Mouse (Mus musculus) macrophage (primary cell): ENCODE results near the gene Asic3. TPM values are rescaled to one million over a fixed set of nuclear protein-coding genes. Genes with fewer than 3 reads are reported as not detected.
A peak's percentile ranks its signal among the peaks of the same experiment; 100 is the strongest.

Source experiments
- H3K27ac ChIP-seq: fragments of 350-480 bp; formaldehyde crosslinking; 2 replicates; pipeline ENCODE4 v1.9.0; 2021
- H3K36me3 ChIP-seq: fragments of 350-480 bp; formaldehyde crosslinking; 2 replicates; pipeline ENCODE4 v1.9.0; 2021; ENCODE audit errors: inconsistent target
- H3K4me3 ChIP-seq: fragments of 350-480 bp; formaldehyde crosslinking; 2 replicates; pipeline ENCODE4 v1.9.0; 2021; ENCODE audit errors: inconsistent target
- H3K79me2 ChIP-seq: fragments of 350-480 bp; formaldehyde crosslinking; 2 replicates; pipeline ENCODE4 v1.9.0; 2021; ENCODE audit errors: inconsistent target
- WGBS: methylation state at CpG from one replicate; pipeline ENCODE4 v1.1.7; 2026; ENCODE audit warnings: inconsistent platforms; ENCODE audit not compliant: missing documents; 5-methylcytosine and 5-hydroxymethylcytosine counted together
- polyA plus RNA-seq: library from polyadenylated mRNA; stranded (reverse); fragments of 250-400 nt; gene quantifications from 3 replicates; pipeline ENCODE4 v1.2.4, GENCODE M21; 2018; ENCODE audit warnings: inconsistent platforms

Gene Asic3
- polyA plus RNA-seq, 1 experiment from 2014 or later: not detected

DNA sequence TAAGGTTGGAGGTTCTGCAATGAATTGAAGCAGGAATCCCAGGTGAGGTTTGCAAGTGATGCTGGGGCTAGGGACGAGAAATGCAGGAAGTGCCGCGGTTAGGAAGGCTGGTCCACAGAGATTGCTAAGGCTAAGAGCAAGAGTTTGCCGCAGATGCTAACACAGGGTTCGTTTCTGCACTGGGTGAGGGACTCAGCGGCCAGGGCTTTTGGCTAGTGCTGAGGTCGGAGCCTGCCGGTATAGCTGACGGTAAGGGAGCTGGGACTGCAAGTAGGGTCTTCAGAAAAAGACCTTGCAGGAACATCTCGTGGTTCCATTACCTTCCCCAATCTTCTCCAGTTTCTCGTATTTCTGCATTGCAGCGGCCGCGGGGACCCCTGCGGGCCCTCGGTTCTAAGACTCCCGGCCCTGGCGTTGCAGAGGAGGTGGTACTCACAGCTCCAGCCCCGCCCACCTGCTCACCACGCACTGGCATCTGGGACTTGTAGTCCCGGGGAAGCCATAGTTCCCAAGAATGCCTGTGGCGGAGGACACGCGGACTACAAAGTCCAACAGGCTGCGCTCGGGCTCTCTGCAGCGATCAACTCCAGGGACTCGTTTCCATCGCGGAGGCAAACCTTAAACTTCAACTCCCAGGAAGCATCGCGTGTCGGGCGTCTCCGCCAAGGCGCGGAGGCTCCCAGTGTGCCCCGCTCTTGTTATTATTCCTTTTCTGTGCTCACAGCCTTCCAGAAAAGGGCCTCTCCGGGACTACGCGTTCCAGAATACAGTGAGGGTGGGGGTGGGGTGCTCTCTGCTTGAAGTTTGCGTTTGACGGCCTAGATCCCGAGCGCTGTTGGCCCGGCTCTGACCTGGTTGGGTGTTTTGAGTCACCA is 10.2 kb downstream of the Asic3 start, which contains the start of the genes Cdk5 and Slc4a2:
TSS of gene Cdk5 (minus strand) at position 402 of the 875 bp plus-strand sequence.
TSS of gene Slc4a2 (plus strand) at position 709 of the 875 bp plus-strand sequence.
- H3K4me3 ChIP-seq: peak within 1 kb of the TSS; percentile 85
- under 1% methylated on average over 46 of the region's 46 CpGs for WGBS
- H3K36me3 ChIP-seq: peaks cover 28% of the 10 kb centered on the region; the same call in 1 of the 2 replicates
- H3K27ac ChIP-seq: peak within 1 kb of the TSS; percentile 94
- H3K79me2 ChIP-seq: peaks cover 31% of the 10 kb centered on the region

DNA sequence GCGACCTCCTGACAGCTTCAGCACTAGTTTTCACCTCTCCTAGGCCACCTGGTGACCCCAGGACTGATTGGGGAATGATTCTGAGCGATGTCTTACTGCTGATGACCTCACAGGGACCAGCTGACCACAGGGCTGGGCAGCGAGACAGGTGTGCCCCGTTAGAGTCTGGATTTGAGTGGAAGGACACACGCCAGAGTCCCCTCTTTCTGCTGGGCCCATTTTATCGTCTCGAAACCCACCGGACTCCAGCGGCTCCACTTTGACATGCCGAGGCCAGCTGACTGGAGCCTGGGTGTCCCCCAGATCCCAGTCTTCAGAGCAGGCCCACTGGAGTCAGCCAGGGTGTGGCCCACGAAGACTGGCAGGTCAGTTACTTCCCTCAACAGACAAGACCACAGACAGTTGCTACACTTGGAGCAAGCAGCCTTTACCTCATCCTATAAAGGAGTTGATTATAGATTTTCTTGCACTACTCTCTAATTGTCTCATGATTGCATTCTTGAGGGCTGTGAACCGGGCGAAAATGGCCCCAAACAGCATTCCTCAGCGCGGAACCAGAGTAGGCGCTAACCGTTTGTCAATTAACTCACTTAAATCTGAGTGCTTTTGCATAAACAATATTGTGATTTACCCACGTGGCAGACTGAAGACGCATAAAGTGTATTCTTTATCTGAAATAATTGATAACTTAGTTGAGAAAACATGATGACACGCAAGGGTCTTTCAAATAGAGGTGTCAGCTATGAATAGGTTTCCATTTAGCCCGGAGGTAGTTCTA is 11.0 kb downstream of the Asic3 start:
- Histone ChIP-seq H3K36me3 (peaks cover 23% of the 10 kb centered on the region; the same call in 1 of the 2 replicates), H3K79me2 (peaks cover 32% of the 10 kb centered on the region), H3K27ac (peak overlapping the region; percentile 94), H3K4me3 (peak overlapping the region; percentile 85)
- 10% methylated on average over 21 of the region's 21 CpGs for WGBS

DNA sequence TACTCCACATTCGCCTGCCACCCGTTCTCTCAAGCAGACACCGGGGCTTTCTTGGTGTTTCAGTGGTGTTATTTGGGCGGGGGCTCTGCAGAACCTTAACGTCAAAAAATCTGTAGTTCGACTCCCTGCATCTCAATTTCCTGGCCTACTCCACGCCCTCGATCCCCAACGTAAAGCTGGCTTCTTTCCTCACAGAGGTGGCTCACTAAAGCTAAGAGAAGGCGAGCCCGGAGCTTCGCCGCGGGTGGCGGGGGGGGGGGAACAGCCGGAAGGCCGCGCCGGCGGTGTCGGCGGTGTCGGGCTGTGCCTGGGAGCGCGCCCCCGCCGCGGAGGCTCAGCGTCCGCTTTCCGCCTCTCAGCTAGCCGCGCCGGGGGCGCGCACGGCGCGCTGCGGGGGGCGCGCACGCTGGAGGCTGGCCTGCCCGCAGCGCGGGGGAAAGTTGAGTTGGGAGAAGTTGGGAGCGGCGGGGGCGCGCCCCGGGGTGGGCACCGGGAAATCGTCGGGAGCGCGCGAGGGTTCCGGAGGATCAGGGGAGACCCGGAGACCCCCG is 11.7 kb downstream of the Asic3 start:
- H3K36me3 ChIP-seq: peaks cover 23% of the 10 kb centered on the region
- H3K27ac ChIP-seq: peak overlapping the region; percentile 94
- peak overlapping the region; percentile 87 for H3K4me3 ChIP-seq
- 2% methylated on average over 34 of the region's 60 CpGs for WGBS
- peaks cover 32% of the 10 kb centered on the region for H3K79me2 ChIP-seq

DNA sequence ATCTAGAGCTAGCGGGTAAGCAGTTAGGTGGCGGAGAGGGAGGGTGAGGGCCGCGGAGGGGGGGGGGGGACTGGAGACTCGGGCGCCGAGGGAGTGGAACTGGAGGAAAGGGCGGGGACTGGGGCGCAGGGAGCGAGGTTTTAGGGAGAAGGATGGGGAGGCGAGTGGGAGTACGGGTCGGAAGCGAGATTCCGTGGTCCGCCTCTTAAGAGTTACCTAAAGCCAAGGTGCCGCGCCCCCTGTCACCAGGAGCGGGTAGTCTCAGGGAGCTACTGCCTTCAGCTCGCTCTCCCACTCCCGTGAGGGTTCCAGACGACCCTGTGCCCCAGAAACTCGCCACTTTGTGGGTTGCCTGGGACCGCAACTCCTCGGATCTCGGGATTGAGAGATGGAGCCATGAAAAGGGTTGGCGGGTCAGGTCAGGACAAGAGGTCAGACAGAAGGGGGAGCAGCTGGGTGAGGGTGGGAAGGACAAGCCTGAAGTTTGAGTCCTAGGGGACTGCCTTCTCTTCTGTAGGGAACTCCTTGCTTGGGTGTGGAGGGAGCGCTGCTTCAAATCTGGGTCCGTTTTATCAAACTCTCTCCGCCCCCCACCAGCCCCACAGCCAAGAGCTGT is 12.3 kb downstream of the Asic3 start:
- WGBS: 2% methylated on average over 27 of the region's 30 CpGs
- peak overlapping the region; percentile 87 for H3K4me3 ChIP-seq
- peaks cover 24% of the 10 kb centered on the region for H3K36me3 ChIP-seq
- peak overlapping the region; percentile 59 for H3K27ac ChIP-seq
- H3K79me2 ChIP-seq: peaks cover 32% of the 10 kb centered on the region

DNA sequence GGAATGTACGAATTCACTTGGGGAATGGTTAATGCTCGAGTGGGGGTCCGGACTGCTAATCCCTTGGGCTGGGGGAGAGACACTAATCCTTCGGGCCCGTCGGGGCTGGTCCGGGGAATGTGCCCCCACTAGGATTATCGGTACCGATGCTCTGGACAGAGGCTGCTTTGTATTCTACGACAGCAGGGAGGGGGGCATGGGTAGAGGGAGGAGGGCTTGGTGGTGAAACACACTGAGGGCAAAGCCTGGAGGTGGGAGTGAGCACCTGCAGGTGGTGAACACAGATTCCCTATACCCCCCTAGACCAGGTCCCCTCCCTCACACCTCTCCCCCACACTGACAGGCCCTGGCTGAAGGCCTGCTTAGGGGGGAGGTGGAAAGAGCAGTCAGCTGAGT is 12.8 kb downstream of the Asic3 start:
- Histone ChIP-seq H3K27ac (peak overlapping the region; percentile 59), H3K4me3 (peak overlapping the region; percentile 87), H3K36me3 (peaks cover 24% of the 10 kb centered on the region), H3K79me2 (peaks cover 32% of the 10 kb centered on the region)
- WGBS: 20% methylated on average over 10 of the region's 10 CpGs

DNA sequence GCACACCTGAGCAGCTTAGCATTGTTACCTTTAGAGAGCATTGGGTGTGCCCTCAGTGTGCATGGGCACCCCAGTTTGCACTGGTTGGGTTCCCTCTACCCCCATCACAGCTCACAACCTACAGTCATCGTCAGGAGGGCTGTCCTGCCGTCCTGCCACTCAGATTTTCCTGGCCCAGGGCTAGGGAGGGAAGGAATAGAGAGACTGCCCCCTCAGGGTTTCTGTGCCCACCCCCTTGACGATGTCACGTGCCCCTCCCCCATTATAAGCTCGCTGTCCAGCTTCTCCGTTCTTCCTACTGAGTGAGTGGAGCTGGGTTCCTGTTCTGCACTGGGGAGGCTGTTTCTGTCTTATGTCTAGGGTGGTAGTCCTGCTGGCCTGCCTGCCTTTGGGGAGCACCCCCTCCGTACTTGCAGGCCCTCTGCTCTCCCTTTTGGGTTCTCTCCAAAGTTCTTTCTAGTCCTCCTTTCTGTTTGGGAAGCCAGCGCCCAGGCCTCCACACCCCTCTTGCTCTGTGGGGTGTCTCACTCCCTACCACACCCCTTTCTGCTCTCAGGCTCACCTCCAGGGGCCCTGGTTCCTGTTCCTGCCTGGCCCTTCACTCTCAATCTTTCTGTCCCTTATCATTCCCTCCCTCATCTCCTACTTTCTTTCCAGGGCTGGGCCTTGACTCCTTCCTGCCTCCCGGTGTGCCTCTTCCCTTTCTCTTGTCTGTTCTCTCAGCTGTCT is 13.5 kb downstream of the Asic3 start:
- Histone ChIP-seq H3K27ac (peak overlapping the region; percentile 59; the same call in 1 of the 2 replicates), H3K4me3 (peak overlapping the region; percentile 87)

DNA sequence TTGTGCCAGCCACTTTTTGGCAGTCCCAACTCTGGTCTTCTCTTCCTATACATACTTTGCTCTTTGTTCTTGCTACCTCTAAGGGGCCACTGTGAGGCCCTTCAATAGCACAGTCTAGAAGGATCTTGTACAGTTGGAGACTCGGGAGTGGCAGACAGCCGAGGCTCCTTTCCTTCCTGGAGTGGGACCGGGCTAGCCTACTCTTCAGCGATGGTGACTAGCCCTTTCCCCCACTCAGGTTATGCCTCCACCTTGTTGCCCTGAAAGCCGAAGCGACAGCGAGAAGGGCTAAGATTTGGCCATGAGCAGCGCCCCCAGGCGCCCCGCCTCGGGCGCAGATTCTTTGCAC is 14.1 kb downstream of the Asic3 start:
- H3K79me2 ChIP-seq: peaks cover 32% of the 10 kb centered on the region
- 91% methylated on average over 12 of the region's 12 CpGs for WGBS
- no peak overlapping the region for H3K27ac ChIP-seq
- no peak overlapping the region for H3K4me3 ChIP-seq
- H3K36me3 ChIP-seq: peaks cover 34% of the 10 kb centered on the region

More for the DNA sequence above, 13.5 kb downstream of the Asic3 start:
- peaks cover 32% of the 10 kb centered on the region for H3K79me2 ChIP-seq
- WGBS: 38% methylated on average over 9 of the region's 9 CpGs
- peaks cover 28% of the 10 kb centered on the region for H3K36me3 ChIP-seq

DNA sequence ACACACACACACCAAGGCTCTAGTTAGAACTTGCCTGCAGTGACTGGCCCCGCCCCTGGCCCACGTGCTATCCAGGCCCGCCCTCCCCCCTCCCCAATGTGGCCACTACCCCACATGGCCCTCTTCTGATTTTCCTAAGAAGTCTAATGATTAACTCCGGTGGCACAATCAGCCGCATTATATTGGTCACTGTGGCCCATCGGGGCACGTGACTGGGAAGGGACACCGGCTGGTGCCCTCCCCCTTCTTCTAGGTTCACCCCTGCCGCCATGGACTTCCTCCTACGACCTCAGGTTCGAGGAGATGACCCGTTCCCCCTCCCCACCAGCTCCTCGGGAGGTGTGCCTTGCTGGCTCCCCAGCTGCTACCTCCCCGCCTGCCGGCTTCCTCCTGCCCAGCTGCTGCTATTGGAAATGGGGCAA is 14.8 kb downstream of the Asic3 start:
- WGBS: 73% methylated on average over 10 of the region's 15 CpGs
- Histone ChIP-seq H3K79me2 (peaks cover 32% of the 10 kb centered on the region), H3K4me3 (no peak overlapping the region), H3K27ac (no peak overlapping the region), H3K36me3 (peaks cover 41% of the 10 kb centered on the region)

DNA sequence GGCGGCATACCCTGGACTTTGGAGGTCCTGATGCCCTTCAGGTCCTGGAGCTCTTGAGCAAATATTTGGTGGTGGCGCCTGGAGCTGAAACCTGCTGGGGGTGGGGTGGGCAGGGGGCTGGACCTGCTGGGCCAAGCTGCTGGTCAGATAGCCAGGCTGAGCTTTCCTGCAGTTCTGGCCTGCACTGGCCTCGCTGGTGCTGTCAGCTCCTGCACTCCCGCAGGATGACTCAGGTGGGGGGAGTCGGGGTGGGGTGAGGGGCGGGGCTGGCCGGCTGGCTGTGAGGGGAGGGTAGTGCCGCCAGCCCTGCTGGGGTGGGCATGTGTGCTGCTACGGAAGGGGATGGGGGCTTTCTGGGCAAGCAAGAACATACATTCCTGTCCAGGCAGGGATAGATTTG is 15.4 kb downstream of the Asic3 start:
- Histone ChIP-seq H3K36me3 (peaks cover 47% of the 10 kb centered on the region), H3K27ac (no peak overlapping the region), H3K4me3 (no peak overlapping the region), H3K79me2 (peaks cover 32% of the 10 kb centered on the region)
- 88% methylated on average over 9 of the region's 9 CpGs for WGBS

DNA sequence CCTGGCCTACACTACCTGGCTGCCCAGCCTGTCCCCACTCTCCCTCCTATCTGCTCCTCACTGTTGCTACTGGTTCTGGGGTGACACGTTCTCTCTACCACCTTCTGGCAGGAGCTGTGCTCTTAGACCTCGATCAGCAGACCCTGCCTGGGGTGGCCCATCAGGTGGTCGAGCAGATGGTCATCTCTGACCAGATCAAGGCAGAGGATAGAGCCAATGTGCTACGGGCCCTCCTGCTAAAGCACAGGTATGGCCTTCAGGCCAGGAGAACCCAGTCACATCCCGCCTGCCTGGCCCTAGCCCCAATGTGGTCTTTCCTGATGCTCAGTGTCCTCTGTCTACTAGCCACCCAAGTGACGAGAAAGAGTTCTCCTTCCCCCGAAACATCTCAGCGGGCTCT is 20.8 kb downstream of the Asic3 start:
- Histone ChIP-seq H3K36me3 (peaks cover 96% of the 10 kb centered on the region), H3K27ac (no peak overlapping the region), H3K4me3 (no peak overlapping the region), H3K79me2 (no peaks in the 10 kb centered on the region)
- 94% methylated on average over 7 of the region's 8 CpGs for WGBS

DNA sequence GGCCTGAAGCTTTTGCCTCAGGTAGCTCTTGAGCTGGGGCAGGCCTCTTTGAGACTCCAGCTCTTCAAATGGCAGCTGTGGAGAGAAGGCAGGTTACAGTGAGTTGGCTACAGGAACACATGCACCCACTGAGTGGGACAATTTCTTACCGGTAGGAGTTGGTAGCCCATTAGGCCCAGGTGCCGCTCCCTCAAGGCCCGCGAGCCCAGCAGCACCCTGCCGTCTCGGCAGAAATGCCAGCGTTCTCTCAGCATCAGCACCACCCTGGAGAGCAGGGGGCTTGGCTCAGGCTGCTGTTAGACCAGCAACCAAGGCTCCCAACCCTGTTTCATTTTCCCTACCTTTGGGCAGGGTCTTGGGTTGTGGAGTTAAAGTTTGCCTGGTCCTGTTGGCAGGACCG is 28.0 kb downstream of the Asic3 start:
- Histone ChIP-seq H3K79me2 (peaks cover 10% of the 10 kb centered on the region), H3K4me3 (no peak overlapping the region), H3K36me3 (peaks cover 55% of the 10 kb centered on the region), H3K27ac (no peak overlapping the region)
- 94% methylated on average over 8 of the region's 8 CpGs for WGBS

DNA sequence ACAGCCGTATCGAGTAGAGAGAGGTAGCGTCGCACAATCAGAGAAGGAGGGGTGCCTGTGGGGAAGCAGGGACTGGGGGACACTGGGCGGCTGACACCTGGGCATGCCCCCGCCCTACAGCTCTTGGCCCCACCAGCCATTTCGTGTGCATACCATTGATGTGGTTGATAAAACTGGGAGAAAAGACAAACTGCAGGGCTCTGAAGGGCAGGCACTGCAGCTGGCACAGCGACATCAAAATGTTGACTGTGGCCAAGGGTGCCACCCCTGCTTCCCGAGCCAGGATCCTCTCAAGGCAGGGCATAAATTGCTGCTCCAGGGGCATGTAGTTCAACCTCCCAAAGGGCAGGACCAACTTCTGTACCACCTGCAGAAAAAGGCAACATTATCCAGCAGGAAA is 28.8 kb downstream of the Asic3 start:
- Histone ChIP-seq H3K4me3 (no peak overlapping the region), H3K79me2 (peaks cover 10% of the 10 kb centered on the region), H3K27ac (no peak overlapping the region), H3K36me3 (peaks cover 48% of the 10 kb centered on the region)
- 95% methylated on average over 8 of the region's 9 CpGs for WGBS

DNA sequence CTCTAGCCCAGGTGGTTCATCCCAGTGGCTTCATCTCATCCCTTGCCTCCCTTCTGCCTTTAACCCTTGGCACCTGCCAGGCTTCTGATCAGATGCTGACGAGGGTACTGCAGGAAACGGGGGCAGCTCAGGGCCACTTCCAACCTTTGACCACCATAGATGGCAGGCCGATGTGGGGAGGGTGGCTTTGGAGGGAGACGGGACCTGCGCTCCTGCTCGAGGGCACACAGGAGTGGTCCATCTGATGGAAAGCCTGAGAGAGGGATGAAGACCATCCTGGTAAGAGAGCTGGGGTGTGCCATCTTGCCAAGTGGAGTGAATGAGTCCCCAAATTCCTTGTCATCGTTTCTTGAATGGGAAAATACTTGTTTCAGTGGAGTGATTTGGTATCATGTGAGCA is 30.0 kb downstream of the Asic3 start:
- Histone ChIP-seq H3K36me3 (peaks cover 38% of the 10 kb centered on the region), H3K27ac (no peak overlapping the region), H3K79me2 (peaks cover 10% of the 10 kb centered on the region), H3K4me3 (no peak overlapping the region)
- 87% methylated on average over 7 of the region's 7 CpGs for WGBS

DNA sequence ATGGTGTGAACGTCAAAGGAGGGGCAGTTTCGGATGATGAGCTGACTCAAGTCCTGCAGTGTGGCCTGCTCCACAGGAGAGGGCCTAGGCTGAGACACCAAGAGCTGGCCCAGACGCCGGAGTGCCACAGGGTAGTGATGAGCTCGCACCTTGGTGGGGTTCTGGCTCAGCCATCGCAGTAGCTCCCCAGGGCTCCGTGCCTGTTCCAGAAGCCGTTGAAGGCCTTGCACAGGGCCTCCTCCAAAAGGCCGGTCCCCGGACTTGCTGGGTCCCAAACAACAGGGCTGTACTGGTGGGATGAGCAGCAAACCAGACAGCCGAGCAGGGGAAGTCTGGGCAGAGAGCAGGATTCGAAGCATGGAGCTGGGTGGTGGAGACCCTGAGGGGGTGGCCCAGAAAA is 30.7 kb downstream of the Asic3 start:
- peaks cover 31% of the 10 kb centered on the region for H3K36me3 ChIP-seq

More for the DNA sequence above, 30.7 kb downstream of the Asic3 start:
- WGBS: 97% methylated on average over 12 of the region's 12 CpGs
- H3K4me3 ChIP-seq: peak overlapping the region; percentile 50
- H3K79me2 ChIP-seq: peaks cover 10% of the 10 kb centered on the region
- no peak overlapping the region for H3K27ac ChIP-seq
